Mouse (Mus musculus) left cerebral cortex, postnatal 10 days (tissue): ENCODE measurements around the gene Gemin5. TPM values are rescaled to one million over a fixed set of nuclear protein-coding genes. Genes with fewer than 3 reads are reported as not detected.
A peak's percentile ranks its signal among the peaks of the same experiment; 100 is the strongest.
"Not testable (repeated sequence)": the region's sequence is repeated elsewhere in the genome, so short reads cannot be mapped to it uniquely, and the experiment has no call there.

Source experiments
- DNase-seq, 2 experiments: peaks; one replicate each; pipeline ENCODE4 v3.0.0; 2021 to 2022; ENCODE audit warnings: low spot score in 2 of 2, mixed read lengths in 1 of 2; ENCODE audit errors: extremely low spot score in 1 of 2
- intact Hi-C: fragments of 180-260 bp; cut with DNase I; formaldehyde crosslinking; loops from one replicate; pipeline ENCODE4 v1.15.1; 2025
- total RNA-seq, 2 experiments: library from RNA; stranded (reverse); gene quantifications; 2 replicates each; pipeline ENCODE4 v1.2.3; 2021

The Gemin5 gene
- 10 to 100 TPM; 15.7 to 17.8 TPM for total RNA-seq

- DNase-seq = peak; percentile 77 to 91
- intact Hi-C loops = no loop called here
These were observed at the start of gene Gemin5 for GRCm38 (mm10) chr11:58168167-58168915. Gemin5 (minus strand) TSS chr11:58168539.

GRCm38 (mm10) chr11:58216823-58217222 lies 48.5 kb upstream of the Gemin5 start:
- no peak for DNase-seq

GRCm38 (mm10) chr11:58215814-58216213 lies 47.5 kb upstream of the Gemin5 start:
- no peak for DNase-seq
- intact Hi-C loops = no loop called here

More at GRCm38 (mm10) chr11:58216823-58217222, 48.5 kb upstream of the Gemin5 start:
- intact Hi-C loops = no loop called here

- DNase-seq, intact Hi-C loops: not testable (repeated sequence)
These were observed 46.7 kb upstream of the Gemin5 start for GRCm38 (mm10) chr11:58215049-58215430.

- peak; percentile 34 to 85 for DNase-seq
- intact Hi-C loops = no loop called here
These were observed 46.2 kb upstream of the Gemin5 start for GRCm38 (mm10) chr11:58214391-58215048.

GRCm38 (mm10) chr11:58213673-58214342 lies 45.5 kb upstream of the Gemin5 start:
- no peak for DNase-seq
- intact Hi-C loops = no loop called here

- intact Hi-C loops = no loop called here
- DNase-seq = no peak
These were observed 43.3 kb upstream of the Gemin5 start for GRCm38 (mm10) chr11:58211682-58212067.

- no peak for DNase-seq
These were observed 42.8 kb upstream of the Gemin5 start for GRCm38 (mm10) chr11:58211062-58211681.

GRCm38 (mm10) chr11:58210321-58210886 lies 42.1 kb upstream of the Gemin5 start:
- intact Hi-C loops = no loop called here
- DNase-seq = no peak

More at GRCm38 (mm10) chr11:58211062-58211681, 42.8 kb upstream of the Gemin5 start:
- intact Hi-C loops = no loop called here

GRCm38 (mm10) chr11:58201052-58201451 lies 32.7 kb upstream of the Gemin5 start:
- intact Hi-C loops = no loop called here

GRCm38 (mm10) chr11:58200226-58200625 lies 31.9 kb upstream of the Gemin5 start:
- DNase-seq = no peak

More at GRCm38 (mm10) chr11:58201052-58201451, 32.7 kb upstream of the Gemin5 start:
- DNase-seq = no peak

GRCm38 (mm10) chr11:58199229-58200037 lies 31.1 kb upstream of the Gemin5 start, which contains the start of the genes Igtp and Irgm2:
Igtp (plus strand) TSS chr11:58199556.
Irgm2 (plus strand) TSS chr11:58199618.
- intact Hi-C loops = not testable (repeated sequence)
- peak in 1 of 2 experiments; percentile 85 for DNase-seq

More at GRCm38 (mm10) chr11:58200226-58200625, 31.9 kb upstream of the Gemin5 start:
- intact Hi-C loops = no loop called here

GRCm38 (mm10) chr11:58198663-58199062 lies 30.3 kb upstream of the Gemin5 start:
- intact Hi-C loops = no loop called here
- DNase-seq = no peak

- DNase-seq = no peak
- intact Hi-C loops = no loop called here
These were observed 25.7 kb upstream of the Gemin5 start for GRCm38 (mm10) chr11:58193860-58194520.

- intact Hi-C loops = no loop called here
- peak in 1 of 2 experiments; percentile 35 for DNase-seq
These were observed 25.0 kb upstream of the Gemin5 start for GRCm38 (mm10) chr11:58193326-58193725.

GRCm38 (mm10) chr11:58189675-58190074 lies 21.3 kb upstream of the Gemin5 start:
- intact Hi-C loops = no loop called here
- DNase-seq = no peak

- no peak for DNase-seq
- intact Hi-C loops = no loop called here
These were observed 15.2 kb upstream of the Gemin5 start for GRCm38 (mm10) chr11:58183579-58183978.
